Mouse (Mus musculus) liver, postnatal 0 days (tissue): ENCODE measurements around the gene Ssh2.

ENCODE experiments used
- CTCF ChIP-seq: sonication (generic); IDR thresholded peaks from 2 replicates; pipeline ENCODE4 v1.5.1; 2016; ENCODE audit warnings: antibody characterized with exemption, low read depth
- EP300 ChIP-seq: IDR thresholded peaks from 2 replicates; pipeline ENCODE4 v1.6.1; 2016; ENCODE audit warnings: antibody characterized with exemption, low read depth, mild to moderate bottlenecking

- TF ChIP-seq CTCF = no peak
- no peak for TF ChIP-seq EP300
Measured at GRCm38 (mm10) chr11:77215483-77215882, 604 bp upstream of the Ssh2 start.
